Mouse (Mus musculus): ENCODE results near the gene Unc5b. TPM values are rescaled to one million over a fixed set of nuclear protein-coding genes. Genes with fewer than 3 reads are reported as not detected.
A peak's percentile ranks its signal among the peaks of the same experiment; 100 is the strongest.
"Not testable (repeated sequence)": the region's sequence is repeated elsewhere in the genome, so short reads cannot be mapped to it uniquely, and the experiment has no call there.

Gene Unc5b
- polyA plus RNA-seq (2012; rRNA removed): 0.86 and 1.2 TPM in 2 replicates

DNA sequence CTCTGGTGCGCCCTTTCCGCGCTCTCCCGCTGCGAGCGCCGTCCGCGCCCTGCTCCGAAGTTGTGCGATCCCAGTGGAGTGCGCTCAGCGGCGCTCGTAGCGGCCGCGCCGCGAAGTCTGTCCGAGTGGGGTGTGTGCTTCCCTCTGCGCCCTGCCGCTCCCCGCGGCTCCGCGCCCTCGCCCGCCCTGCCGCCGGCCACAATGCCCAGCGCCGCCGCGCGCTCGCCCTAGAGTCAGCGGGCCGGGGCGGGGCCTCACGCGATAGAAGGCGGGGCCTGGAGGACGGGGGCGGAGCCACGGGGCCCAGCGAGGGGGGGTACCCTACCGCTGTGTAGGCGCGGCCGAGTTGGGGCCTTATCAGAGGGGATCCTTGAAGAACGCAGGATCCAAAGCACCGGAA is at the start of gene Unc5b:
Gene Unc5b, minus strand, starts transcription at position 203 of the 400 bp plus-strand sequence.
- H3K27me3 ChIP-seq (ENCODE audit: control insufficient read depth, insufficient read depth, low read length): no peaks in the 10 kb centered on the region
- H3K4me3 ChIP-seq (ENCODE audit: control insufficient read depth, low read depth, low read length): peak within 1 kb of the TSS; percentile 79
- H3K36me3 ChIP-seq (ENCODE audit: control insufficient read depth, insufficient read depth, low read length): no peaks in the 10 kb centered on the region
- TF ChIP-seq CTCF (IDR thresholded peaks at IDR 0.05; ENCODE audit: control insufficient read depth, insufficient read depth, insufficient replicate concordance, low read depth, low read length) (no peak), POLR2A (IDR thresholded peaks at IDR 0.05; ENCODE audit: control insufficient read depth, low read depth, low read length) (peak; percentile 42; the same call in 1 of the 2 replicates)
- H3K27ac ChIP-seq (ENCODE audit: control insufficient read depth, insufficient read depth, low read depth, low read length): no peak within 1 kb of the TSS
- H3K4me1 ChIP-seq (ENCODE audit: control insufficient read depth, insufficient read depth, low read length): peaks cover 19% of the 10 kb centered on the region

DNA sequence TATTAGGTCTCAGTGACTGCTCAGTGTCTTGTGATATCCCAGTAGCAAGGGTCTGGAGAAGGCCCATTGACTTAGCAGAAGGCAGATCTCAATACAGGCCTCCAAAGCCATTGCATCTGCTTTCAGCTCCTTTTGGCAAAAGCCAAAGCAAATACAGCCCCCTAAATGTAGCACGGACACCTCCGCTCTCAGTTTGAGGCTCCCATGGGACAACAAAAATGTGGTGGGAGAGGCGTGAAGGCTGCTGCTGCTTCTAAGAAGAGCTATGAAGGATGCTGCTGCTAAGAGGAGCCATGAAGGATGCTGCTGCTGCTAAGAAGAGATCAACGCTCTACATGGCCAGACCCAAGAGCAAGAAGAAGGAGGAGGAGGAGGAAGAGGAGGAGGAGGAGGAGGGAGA is 48.4 kb upstream of the Unc5b start:
- H3K36me3 ChIP-seq (ENCODE audit: control insufficient read depth, insufficient read depth, low read length): no peaks in the 10 kb centered on the region
- no peaks in the 10 kb centered on the region for H3K4me1 ChIP-seq (ENCODE audit: control insufficient read depth, insufficient read depth, low read length)
- H3K27me3 ChIP-seq (ENCODE audit: control insufficient read depth, insufficient read depth, low read length): no peaks in the 10 kb centered on the region
- H3K4me3 ChIP-seq (ENCODE audit: control insufficient read depth, low read depth, low read length): no peak overlapping the region
- no peak overlapping the region for H3K27ac ChIP-seq (ENCODE audit: control insufficient read depth, insufficient read depth, low read depth, low read length)
- TF ChIP-seq POLR2A (IDR thresholded peaks at IDR 0.05; ENCODE audit: control insufficient read depth, low read depth, low read length) (no peak), CTCF (IDR thresholded peaks at IDR 0.05; ENCODE audit: control insufficient read depth, insufficient read depth, insufficient replicate concordance, low read depth, low read length) (no peak)

DNA sequence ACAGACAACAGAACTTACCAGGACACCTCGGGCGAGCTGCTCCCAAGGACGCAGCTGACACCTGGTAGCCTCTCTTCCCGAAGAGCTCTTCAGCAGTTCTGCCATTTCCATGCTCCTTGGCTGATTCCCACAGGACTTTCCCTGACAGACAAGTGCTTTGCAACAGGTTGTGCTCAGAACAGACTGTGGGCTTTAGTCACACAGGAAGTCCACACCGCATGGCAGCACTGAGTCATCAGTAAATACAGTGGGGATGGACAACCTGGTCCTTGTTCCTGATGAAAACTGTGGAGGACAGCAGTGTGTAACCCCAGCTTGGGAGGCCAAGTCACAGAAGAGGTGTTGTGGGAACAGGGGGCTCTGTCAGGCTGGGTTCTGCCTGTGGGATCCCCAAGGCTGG is 45.7 kb upstream of the Unc5b start:
- Histone ChIP-seq H3K4me1 (ENCODE audit: control insufficient read depth, insufficient read depth, low read length) (no peaks in the 10 kb centered on the region), H3K36me3 (ENCODE audit: control insufficient read depth, insufficient read depth, low read length) (no peaks in the 10 kb centered on the region), H3K27ac (ENCODE audit: control insufficient read depth, insufficient read depth, low read depth, low read length) (no peak overlapping the region), H3K27me3 (ENCODE audit: control insufficient read depth, insufficient read depth, low read length) (no peaks in the 10 kb centered on the region), H3K4me3 (ENCODE audit: control insufficient read depth, low read depth, low read length) (no peak overlapping the region)
- no peak for TF ChIP-seq CTCF (IDR thresholded peaks at IDR 0.05; ENCODE audit: control insufficient read depth, insufficient read depth, insufficient replicate concordance, low read depth, low read length)
- TF ChIP-seq POLR2A (IDR thresholded peaks at IDR 0.05; ENCODE audit: control insufficient read depth, low read depth, low read length): no peak

DNA sequence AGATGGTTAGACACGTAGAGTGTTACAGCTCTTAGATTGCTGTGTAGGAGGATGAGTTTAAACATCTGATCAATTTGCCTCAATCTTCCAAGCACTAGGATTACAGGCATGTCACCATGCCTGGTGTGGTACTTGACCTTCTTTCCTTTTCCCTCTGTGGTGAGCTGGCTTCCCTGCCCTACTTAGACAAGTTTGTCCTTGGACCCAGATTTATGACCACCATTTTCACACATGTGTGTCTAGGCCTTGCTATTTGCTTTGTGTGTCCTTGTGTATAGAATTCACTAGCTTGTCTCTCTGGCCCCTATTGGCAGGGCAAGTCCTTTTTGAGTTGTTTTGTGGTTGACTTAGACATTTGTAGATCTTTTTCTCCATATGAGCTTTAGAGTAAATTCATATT is 43.6 kb upstream of the Unc5b start:
- TF ChIP-seq CTCF (IDR thresholded peaks at IDR 0.05; ENCODE audit: control insufficient read depth, insufficient read depth, insufficient replicate concordance, low read depth, low read length) (no peak), POLR2A (IDR thresholded peaks at IDR 0.05; ENCODE audit: control insufficient read depth, low read depth, low read length) (no peak)
- Histone ChIP-seq H3K27me3 (ENCODE audit: control insufficient read depth, insufficient read depth, low read length) (no peaks in the 10 kb centered on the region), H3K4me3 (ENCODE audit: control insufficient read depth, low read depth, low read length) (no peak overlapping the region), H3K36me3 (ENCODE audit: control insufficient read depth, insufficient read depth, low read length) (no peaks in the 10 kb centered on the region), H3K4me1 (ENCODE audit: control insufficient read depth, insufficient read depth, low read length) (no peaks in the 10 kb centered on the region), H3K27ac (ENCODE audit: control insufficient read depth, insufficient read depth, low read depth, low read length) (no peak overlapping the region)

DNA sequence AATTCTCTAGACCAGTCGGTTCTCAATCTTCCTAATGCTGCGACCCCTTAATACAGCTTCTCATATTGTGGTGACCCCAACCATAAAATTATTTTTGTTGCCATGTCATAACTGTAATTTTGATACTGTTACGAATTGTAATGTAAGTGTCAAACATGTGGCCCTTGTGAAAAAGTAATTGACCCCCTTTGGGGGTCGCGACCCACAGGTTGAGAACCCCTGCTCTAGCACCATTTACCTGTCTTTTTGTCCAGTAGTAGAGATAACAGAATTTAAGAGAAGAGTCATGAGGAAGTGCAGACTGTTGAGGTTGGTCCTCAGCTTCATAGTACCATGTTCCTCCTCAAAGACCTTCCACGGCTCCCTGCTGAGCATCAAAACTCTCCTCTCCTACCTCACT is 31.9 kb upstream of the Unc5b start:
- no peaks in the 10 kb centered on the region for H3K36me3 ChIP-seq (ENCODE audit: control insufficient read depth, insufficient read depth, low read length)
- TF ChIP-seq CTCF (IDR thresholded peaks at IDR 0.05; ENCODE audit: control insufficient read depth, insufficient read depth, insufficient replicate concordance, low read depth, low read length) (no peak), POLR2A (IDR thresholded peaks at IDR 0.05; ENCODE audit: control insufficient read depth, low read depth, low read length) (no peak)
- no peak overlapping the region for H3K27ac ChIP-seq (ENCODE audit: control insufficient read depth, insufficient read depth, low read depth, low read length)
- no peaks in the 10 kb centered on the region for H3K27me3 ChIP-seq (ENCODE audit: control insufficient read depth, insufficient read depth, low read length)
- peaks cover 2% of the 10 kb centered on the region; the same call in 1 of the 2 replicates for H3K4me1 ChIP-seq (ENCODE audit: control insufficient read depth, insufficient read depth, low read length)
- no peak overlapping the region for H3K4me3 ChIP-seq (ENCODE audit: control insufficient read depth, low read depth, low read length)

DNA sequence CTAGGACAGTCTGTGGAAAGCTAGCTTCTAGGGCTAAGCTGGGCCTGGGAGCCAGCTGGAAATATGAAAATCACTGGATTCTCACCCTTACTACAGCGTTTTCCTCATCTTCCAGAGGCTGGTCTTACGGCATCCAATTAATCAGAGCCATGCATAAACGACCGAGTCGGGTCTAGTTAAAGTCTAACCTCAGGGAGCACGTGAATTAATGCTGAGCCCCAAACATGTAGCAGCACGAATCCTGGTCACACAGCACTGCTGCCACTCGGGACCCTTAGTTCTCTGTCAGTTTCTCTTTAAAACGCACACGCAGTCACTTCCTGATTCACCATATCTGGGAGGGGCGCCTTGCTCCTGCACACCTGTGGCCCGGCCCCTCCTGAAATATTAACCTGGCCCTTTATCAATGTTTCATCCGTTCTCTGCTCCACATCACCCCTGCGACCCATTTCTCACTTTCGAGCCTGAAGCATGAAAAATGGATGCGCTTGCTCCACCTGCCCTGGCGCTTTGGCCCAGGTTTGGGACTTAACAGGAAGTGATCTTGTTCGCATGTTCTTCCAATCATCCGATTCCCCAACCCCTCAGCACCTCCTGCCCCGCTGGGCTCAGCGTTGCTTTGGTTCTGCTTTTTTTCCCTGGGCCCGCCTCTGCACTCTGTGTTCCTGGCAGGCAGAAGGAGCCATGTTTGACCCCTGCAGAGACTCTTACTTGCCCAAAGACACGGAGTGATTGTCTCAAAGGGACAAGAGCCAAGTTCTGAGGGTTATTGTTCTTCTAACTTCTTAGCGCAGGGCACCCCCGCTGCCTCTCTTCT is 31.3 kb upstream of the Unc5b start:
- H3K36me3 ChIP-seq (ENCODE audit: control insufficient read depth, insufficient read depth, low read length): no peaks in the 10 kb centered on the region
- peaks cover 2% of the 10 kb centered on the region; the same call in 1 of the 2 replicates for H3K4me1 ChIP-seq (ENCODE audit: control insufficient read depth, insufficient read depth, low read length)
- H3K27me3 ChIP-seq (ENCODE audit: control insufficient read depth, insufficient read depth, low read length): no peaks in the 10 kb centered on the region
- peak overlapping the region; percentile 33 for H3K4me3 ChIP-seq (ENCODE audit: control insufficient read depth, low read depth, low read length)
- TF ChIP-seq CTCF (IDR thresholded peaks at IDR 0.05; ENCODE audit: control insufficient read depth, insufficient read depth, insufficient replicate concordance, low read depth, low read length) (no peak), POLR2A (IDR thresholded peaks at IDR 0.05; ENCODE audit: control insufficient read depth, low read depth, low read length) (no peak)
- no peak overlapping the region for H3K27ac ChIP-seq (ENCODE audit: control insufficient read depth, insufficient read depth, low read depth, low read length)

DNA sequence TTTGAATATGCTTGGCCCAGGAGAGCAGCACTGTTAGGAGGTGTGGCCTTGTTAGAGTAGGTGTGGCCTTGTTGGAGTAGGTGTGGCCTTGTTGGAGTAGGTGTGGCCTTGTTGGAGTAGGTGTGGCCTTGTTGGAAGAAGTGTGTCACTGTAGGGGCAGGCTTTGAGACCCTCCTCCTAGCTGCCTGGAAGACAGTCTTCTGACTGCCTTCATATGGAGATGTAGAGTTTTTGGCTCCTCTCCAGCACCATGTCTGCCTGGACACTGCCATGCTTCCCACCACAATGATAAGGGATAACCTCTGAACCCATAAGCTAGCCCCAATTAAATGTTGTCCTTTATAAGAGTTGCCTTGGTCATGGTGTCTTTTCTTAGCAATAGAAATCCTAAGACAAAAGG is 13.9 kb upstream of the Unc5b start:
- H3K27me3 ChIP-seq (ENCODE audit: control insufficient read depth, insufficient read depth, low read length); H3K4me3 ChIP-seq (ENCODE audit: control insufficient read depth, low read depth, low read length); H3K36me3 ChIP-seq (ENCODE audit: control insufficient read depth, insufficient read depth, low read length); H3K4me1 ChIP-seq (ENCODE audit: control insufficient read depth, insufficient read depth, low read length); H3K27ac ChIP-seq (ENCODE audit: control insufficient read depth, insufficient read depth, low read depth, low read length): not testable (repeated sequence)
